Mouse (Mus musculus) forelimb bud, embryonic 11.5 days (tissue): ENCODE results near the gene Fuca2.
"Not testable (repeated sequence)": the region's sequence is repeated elsewhere in the genome, so short reads cannot be mapped to it uniquely, and the experiment has no call there.

Experiments used
- DNase-seq: peaks from one replicate; pipeline ENCODE4 v3.0.0-alpha.2; 2012; ENCODE audit warnings: low read depth, low spot score

Fuca2 gene

DNA sequence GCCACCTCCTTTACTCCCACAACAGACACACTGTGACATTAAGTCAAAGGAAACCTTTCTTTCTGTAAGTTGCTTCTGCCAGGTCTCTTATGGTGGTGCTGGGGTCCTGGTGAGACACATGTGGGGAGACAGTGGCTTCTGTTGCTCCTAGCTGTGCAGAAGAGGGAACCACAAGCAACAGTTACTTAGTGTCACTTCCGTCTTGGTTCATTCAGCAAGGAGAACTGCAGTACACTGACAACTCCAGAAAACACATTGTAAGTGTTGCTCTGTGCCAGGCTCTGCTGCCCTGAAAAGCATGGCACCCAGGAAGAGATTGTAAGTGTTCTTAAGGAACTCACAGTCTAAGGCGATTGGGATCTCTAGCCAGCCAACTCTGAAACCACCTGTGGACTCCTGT lies at the start of gene Fuca2:
TSS of gene Fuca2 (plus strand) at position 210 of the 400 bp plus-strand sequence.
- DNase-seq: no peak

DNA sequence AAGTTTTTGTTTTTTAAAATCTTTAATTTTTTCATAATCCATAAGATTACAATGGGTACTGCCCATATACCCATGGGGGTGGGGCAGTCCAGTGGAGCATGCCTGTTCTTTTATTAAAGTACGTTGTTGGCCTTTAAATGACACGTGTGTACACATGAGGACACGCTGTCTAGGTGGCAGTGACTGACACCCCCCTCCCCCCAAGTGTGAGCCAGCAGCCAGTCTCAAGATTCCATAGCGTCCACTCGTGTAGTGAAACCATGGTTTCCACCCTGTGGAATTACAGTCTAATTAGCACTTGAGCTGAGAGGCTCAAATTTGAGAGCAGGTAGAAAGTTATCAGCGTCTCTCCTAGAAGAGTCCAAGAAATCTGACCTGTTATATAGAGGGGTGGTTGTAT lies 47.7 kb upstream of the Fuca2 start:
- no peak for DNase-seq

DNA sequence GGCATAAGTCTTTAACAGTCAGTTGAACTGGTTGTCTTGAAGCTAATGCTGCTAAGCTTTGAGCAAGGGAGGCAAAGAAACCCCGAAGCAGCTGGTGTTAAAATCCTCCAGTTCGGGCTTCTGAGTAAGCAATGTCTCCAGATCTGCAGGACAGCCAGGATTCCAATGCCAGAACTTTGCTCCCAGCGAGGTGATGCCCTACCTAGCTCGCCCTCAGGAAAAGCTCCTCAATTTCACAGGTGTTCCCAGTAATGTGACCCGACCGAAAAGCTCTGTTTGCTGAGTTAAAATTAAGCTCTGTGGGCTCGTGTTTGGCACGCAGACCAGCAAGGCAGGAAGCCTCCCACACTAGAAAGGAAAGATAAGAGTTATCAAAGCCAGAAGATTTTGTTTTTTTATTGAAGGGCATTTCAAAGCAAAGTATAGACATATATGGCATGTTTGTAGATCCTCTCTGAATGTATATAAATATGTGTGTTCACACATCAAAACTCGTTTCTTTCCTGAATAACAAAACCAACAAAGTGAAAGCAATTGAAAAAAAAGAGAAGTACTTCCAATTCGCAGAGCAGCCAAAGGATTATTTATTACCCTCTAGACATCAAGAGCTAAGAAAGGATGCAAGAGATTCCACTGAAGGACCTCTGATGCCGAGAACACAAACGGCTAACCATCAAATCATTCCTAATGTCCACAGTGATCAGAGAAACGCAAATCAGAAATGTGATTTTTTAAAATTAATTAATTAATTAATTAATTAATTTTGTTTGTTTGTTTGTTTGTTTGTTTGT lies 45.9 kb upstream of the Fuca2 start:
- no peak for DNase-seq

DNA sequence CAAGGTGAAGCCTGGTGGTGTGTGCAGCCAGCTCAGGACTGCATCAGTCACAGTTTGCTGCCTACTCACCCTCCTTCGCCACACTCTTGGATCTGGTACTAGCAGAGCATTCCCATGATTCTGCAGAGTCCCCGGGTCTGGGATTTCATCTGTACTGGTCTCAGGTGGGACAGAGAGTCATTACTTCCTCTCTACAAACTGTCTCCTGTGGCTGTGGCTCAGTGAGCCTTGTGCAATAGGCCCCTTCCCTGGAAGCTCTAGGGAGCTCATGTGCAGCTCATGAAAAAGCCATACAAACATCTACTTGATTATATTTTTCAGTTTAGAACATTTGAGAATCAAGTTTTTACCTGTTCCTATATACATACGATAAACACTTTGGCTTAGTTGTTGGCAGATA lies 35.0 kb upstream of the Fuca2 start:
- DNase-seq: not testable (repeated sequence)

DNA sequence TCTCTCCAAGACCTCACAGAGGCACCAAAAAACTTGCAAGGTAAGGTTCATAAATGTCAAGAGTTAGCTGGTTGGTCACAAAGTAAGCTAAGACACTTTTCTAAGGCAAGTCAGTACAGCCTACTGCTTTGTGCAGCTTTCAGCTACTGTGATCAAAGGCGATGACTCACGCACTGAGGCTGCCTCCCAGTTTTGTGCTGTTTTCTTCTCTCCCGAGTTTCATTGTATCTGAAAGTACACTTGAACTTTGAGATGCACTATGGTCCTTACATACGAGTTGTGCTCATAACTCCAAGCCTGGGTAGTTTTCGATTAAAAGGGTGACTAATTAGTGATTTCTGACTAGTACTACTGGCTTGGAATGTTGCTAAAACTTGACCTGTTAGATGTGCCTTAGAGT lies 32.4 kb upstream of the Fuca2 start:
- no peak for DNase-seq

DNA sequence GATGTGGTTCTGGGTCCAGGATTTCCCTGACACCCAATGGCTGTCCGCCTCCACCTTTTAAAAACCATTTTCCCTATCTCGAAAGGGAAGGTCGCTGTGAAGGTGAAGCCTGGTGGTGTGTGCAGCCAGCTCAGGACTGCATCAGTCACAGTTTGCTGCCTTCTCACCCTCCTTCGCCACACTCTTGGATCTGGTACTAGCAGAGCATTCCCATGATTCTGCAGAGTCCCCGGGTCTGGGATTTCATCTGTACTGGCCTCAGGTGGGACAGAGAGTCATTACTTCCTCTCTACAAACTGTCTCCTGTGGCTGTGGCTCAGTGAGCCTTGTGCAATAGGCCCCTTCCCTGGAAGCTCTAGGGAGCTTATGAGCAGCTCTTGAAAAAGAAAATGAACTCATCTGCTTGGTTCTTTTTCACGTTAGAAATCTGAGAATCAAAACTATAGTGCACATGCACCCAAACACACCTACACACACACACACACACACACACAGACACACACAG lies 31.3 kb upstream of the Fuca2 start:
- DNase-seq: not testable (repeated sequence)

DNA sequence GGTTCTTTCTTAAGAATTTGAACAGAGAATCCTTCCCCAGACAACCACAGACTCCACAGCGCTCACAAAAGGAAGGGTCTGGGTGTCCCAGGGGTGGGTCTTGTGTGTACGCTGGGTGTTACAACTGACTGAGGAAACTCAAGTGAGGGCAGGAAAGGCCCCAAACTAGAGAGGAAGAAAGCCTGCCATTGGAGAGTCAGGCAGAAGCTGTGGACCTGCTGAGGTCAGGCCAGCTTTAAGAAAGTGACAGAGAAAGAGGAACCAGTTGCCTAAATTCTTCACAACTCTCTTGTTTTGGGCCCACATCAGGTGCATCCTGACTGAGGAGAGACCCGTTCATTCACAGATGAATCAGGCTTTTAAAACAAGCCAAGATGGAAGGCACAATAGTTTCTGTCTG lies 29.1 kb upstream of the Fuca2 start:
- DNase-seq: no peak

DNA sequence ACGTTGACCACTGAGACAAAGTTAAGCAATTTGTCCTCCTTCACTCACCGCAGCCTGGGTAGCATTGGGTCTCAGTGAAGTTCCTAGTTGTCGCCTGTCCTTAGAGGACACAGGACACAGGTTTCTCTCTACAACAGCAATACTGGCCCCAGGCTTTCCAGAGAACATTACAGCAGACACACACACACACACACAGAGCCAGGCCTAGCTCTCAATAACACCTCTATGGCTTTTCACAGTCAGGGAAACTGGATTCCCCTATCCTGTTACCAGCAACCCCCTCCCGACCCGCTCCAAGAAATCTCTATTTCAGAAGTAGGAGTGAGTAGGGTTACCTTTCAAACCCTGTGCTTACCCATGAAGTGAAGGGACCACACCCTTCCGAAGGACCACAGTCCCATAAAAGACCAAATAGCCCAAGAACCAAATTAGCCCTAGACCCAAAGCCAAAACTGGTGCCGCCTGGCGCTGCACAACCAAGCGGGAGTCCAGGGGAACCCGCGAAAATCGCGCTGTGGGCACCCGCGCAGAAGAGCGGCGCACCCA lies 26.0 kb upstream of the Fuca2 start:
- DNase-seq: no peak

DNA sequence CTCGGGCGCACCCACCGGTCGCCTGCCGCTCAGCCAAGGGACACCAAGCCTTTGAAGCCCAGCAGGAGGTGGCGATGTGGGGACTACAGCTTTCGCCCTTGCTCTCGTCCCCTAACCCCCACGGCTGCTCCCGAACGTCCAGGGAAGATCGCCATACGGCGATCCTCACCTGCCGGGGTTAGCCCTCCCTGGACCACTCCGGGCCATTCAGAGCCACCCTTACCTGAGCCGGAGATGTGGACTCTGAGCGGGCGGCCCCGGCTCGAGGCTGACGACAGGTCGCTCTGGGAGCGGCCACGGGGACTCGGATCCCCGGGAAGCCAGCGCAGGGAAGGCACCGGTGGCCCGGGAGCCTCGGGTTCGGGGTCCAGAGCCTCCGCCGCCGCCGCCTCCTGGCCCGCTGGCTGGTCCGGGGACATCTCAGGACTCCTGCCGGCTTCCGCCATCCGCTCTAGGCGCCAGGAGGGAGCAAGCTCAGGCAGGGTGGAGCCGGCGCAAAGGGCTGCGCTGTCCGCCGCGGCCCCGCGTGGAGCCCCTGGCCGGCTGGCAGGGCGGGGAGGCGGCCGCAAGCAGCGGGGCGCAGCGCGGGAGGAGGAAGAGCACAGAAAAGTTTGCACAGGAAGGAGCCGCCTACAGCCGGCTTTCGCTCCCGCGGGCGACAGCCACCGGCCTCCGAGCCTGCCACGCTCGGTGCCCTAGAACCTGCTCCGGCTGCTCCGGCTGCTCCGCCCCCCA lies 25.3 kb upstream of the Fuca2 start, which contains the start of gene Phactr2:
TSS of gene Phactr2 (minus strand) at position 580 of the 735 bp plus-strand sequence.
- DNase-seq: no peak

DNA sequence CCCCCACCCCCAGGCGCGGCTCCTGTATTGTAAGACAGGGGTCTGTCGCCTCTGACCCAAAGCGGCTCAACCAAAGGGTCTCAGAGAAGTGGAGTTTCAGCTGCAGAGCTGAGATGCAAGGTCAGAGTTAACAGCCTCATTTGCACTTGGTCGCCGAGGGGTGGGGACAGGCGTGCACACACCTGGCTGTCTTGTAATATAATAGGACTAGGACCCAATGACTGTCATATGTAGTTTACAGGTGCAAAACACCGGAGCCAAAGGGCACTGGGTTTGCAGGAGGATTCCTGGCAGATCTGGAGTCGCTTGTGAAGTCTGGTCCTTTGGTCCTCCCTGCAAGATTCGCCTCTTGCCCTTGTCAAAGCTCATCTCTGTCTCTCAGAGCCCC lies 24.8 kb upstream of the Fuca2 start:
- DNase-seq: no peak

DNA sequence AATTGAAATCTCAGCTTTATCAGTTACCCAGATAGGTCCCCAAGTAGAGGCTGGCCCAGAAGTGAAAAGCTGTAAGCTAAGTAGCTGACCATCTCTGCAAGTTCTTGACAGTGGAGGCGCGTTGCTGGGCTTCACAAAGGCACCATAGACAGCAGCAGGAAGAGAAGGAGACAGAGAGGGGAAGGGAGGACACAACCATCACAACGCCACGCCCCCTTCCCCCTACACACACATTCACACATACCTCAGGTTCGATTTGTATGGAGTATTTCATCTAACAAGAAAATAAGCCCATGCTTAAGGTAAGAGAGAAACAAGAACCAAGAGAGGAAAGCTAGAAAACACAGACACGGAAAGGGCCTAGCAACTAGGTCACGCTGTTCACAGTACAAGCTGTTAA lies 24.2 kb upstream of the Fuca2 start:
- no peak for DNase-seq

DNA sequence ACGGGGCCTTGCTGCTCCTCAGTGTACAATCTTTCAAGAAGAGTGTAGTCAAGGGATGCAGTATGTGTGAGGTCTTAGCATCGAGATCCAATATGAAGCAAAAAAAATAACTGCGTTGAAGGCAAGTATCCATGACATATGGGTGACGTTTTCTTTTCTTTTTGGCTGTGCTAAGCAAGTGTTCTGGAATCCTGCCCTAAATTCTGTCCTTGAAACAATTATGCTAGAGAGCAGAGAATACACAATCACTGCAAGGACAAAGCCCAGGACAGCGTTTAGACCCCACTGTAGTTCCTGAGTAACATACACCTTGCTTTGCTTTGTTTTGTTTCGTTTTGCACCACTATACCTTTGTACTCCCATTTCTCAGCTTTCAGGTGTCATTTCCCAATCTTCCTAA lies 20.0 kb upstream of the Fuca2 start:
- no peak for DNase-seq

DNA sequence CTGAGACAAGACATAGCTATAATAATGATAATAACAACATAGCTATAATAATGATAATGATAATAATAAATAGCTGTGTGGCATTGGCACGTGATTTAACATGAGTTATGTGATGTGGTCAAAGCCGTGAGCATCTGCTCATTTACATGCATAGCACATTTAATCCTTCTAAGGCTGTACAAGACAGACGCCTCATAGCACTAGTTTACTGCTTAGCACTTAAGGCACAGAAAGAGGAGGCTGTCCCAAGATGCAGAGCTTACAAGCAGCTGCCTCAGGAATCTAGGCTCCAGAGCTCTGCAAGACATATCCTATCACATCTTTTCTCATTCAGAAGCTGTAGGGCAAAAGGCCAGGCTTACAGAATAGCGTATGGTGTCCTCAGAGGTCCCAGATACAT lies 13.4 kb upstream of the Fuca2 start:
- DNase-seq: no peak

DNA sequence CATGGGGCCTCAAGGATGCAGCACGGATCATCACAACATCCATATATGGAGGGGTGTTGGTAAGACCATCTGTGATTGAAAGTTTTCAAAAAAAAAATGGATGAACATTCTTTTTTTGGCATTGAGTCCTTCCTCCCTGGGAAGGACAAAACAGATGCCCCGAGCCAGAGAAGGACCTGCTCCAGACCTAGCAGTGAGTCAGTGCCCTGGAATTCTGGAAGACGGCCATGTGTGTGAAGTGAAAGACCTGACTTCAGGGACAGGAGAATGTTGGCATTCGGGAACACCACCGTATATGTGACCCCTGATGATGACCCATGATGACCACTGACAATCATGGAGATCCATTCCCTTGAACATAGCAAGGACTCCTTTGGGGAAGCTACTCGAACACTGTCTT lies 9.7 kb upstream of the Fuca2 start:
- no peak for DNase-seq

DNA sequence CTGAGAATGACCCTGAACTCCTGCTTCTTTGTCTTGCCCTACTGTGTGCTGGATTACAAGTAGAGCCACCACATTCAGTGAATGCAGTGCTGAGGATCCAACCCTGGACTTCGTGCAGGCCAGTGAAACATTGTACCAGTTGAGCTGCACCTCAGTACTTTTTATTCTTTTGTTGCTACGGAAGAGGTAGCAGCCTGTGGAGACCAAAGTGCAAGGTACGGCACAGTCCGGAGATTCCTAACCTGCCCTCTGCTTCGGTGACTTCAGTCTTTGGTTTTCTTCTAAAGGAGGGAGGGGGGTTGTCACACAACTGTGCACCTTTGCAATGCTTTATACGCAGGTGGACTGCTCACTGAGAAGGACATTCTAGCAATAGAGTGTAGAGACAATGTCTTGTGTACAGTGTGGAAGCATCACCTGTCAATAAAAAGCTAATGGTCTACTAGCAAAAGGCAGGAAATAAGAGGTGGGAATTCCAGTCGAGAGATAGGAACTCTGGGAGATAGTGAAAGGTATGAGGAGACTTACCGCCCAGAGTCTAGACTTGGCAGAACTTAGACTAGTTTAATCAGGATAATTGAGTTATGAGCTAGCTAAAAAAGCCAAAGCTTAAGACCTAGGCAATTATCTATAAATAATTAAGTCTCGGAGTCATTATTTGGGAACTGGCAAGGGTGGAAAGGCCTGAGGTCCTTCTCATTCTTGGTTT lies 5.2 kb upstream of the Fuca2 start:
- DNase-seq: no peak

DNA sequence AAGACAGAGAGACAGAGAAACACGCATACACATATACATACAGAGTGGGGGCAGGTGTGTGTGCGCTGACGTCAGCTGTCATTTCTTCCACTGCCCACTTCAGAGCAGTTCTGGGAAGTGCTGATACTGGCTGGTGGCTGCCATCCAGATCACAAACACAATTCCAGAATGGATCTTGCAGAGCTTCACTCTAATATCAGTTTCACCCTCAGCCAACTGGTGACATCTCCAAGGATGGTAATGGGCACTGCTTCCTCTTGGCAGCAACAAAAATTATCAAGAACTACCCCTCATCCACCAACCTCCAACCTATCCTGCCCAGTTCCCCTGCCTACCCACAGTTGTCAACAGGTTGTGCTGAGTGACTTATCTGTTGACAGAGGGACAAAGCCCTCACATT lies 3.0 kb upstream of the Fuca2 start:
- DNase-seq: no peak

DNA sequence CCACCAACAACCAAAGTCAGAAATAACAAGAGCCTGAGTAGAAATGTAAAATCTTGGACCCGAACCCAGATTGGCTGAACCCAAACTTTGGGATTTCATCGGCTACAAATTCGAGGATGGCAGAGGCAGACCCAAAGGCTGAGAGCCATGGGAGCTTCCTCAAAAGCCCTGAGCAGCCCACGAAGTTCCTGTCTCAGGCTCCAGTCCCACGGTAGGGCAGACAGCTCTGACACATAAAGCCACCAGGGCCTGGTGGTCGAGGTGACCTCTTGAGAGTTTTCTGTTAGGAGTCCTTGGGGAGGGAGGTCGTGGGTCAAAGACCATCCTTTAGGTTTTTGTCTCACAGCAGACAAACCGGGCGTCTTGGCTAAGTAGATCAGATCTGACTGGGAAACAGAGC lies 1.1 kb downstream of the Fuca2 start:
- no peak for DNase-seq

DNA sequence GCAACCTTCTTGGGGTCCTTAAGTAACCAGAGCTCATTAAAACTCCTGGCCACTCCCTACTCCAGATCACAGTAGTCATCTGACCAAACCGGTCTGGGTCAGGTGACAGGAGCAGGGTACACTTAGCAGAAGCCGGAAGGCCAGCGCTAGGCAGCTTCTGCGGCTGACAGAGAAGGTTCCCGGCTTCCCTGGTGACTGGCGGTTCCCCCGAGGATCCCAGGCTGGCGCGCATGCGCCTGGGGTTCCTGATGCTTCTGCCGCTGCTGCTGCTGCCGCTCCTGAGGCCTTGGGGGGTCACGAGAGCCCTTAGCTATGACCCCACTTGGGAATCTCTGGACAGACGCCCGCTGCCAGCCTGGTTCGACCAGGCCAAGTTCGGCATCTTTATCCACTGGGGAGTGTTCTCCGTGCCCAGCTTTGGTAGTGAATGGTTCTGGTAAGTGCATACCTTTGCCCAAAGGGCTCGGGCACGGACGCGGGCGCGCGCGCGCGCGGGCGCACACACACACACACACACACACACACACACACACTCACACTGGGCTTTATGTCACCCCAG lies 1.7 kb downstream of the Fuca2 start:
- DNase-seq: peak; percentile 85

DNA sequence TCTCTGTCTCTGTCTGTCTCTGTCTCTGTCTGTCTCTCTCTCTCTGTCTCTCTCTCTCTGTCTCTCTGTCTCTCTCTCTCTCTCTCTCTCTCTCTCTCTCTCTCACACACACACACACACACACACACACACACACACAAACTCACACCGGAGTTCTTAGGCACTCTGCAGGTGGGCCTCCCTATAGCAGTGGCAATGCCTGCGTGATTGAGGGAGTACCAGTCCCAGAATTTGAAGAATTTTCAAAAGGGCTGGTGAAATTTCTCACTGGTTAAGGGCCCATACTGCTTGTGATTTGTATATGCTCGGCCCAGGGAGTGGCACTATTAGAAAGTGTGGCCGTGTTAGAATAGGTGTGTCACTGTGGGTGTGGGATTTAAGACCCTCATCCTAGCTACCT lies 2.2 kb downstream of the Fuca2 start:
- not testable (repeated sequence) for DNase-seq

DNA sequence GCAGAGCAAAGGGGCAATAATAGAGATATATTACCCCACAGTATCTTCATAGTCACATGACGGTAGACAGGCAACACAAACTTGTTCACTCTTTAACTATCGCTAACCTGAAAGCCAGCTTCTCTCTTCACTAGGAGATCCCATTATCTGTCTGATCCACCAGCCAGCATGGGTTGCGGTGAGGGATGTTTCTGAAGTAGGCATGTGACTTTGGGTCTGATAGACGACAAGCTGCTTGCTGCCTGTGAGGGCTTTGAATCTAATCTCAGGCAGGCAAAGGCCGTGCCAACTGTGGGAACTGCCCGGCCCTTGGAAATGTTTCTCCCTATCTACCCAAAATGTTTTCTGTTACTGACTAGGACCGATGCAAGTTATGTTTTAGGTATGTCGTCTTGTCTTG lies 3.0 kb downstream of the Fuca2 start:
- DNase-seq: no peak

DNA sequence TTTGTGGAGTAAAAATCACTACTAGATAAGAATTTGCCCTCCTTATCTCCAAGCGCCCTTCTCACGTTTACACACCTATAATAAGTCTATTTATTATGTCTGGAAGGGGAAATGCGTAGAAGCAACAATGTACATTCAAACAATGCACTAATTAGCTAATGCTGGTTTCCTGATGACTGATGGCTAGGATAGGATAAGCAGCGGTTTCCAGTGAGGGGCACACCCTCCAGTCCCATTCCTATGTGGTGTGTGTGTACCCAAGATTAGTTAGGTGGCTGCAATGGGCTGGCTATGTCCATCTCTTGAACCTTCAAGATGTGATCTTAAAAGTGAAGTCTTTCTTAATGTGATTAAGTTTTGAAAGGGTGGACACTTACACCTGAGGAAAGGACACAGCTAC lies 22.5 kb downstream of the Fuca2 start:
- no peak for DNase-seq

DNA sequence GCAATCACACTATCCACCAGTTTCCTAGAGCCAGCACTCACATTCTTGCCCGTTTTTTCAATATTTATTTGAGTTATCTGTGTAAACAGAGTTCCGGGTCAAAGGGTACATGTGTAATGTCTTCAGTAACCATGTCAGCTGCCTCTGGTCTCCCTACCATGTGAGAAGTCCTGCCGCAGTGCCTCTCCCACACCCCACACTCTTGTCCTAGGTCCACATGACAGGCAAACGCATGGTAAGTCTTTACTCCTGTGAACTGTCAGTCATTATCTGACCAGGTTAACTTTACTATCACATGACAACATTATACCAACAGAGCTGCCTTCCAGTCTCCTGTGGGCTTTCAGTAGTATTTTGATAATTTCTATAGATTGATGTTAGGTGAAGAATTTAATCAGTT lies 28.8 kb downstream of the Fuca2 start:
- no peak for DNase-seq
